In genomic region chr10:117628363-117629168, GRCm38 (mm10) we compare ENCODE assay signal across 8 mouse cellular contexts. TPM values are rescaled to one million over a fixed set of nuclear protein-coding genes. Genes with fewer than 3 reads are reported as not detected.
DNase-seq lines count a peak whose midpoint lies in the region; ATAC-seq and TF ChIP-seq lines count a peak whose summit lies in the region.

No protein-coding gene starts in this region.

- H3K9me3 ChIP-seq in kidney, embryonic 15.5 days (replicated peaks): no peaks in the 10 kb centered on the region
- H3K9me3 ChIP-seq in hindbrain, embryonic 14.5 days (ENCODE audit: control insufficient read depth, low read length): no peaks in the 10 kb centered on the region
- H3K9me3 ChIP-seq in midbrain, embryonic 15.5 days: no peaks in the 10 kb centered on the region

- peak overlapping the region; percentile 34 for H3K9ac ChIP-seq in kidney, embryonic 15.5 days
- H3K9ac ChIP-seq in hindbrain, embryonic 14.5 days: peak overlapping the region; percentile 40; the same call in 1 of the 2 replicates
- no peak overlapping the region for H3K9ac ChIP-seq in midbrain, embryonic 15.5 days

- H3K27me3 ChIP-seq in kidney, embryonic 15.5 days: peaks cover 21% of the 10 kb centered on the region
- peaks cover 53% of the 10 kb centered on the region for H3K27me3 ChIP-seq in hindbrain, embryonic 14.5 days (ENCODE audit: control insufficient read depth, insufficient read depth, low read length)
- H3K27me3 ChIP-seq in midbrain, embryonic 15.5 days (replicated peaks): peaks cover 54% of the 10 kb centered on the region

- no peaks in the 10 kb centered on the region for H3K36me3 ChIP-seq in kidney, embryonic 15.5 days
- no peaks in the 10 kb centered on the region for H3K36me3 ChIP-seq in hindbrain, embryonic 14.5 days (replicated peaks; ENCODE audit: control insufficient read depth, insufficient read depth)
- H3K36me3 ChIP-seq in midbrain, embryonic 15.5 days (replicated peaks): no peaks in the 10 kb centered on the region

- H3K4me3 ChIP-seq in kidney, embryonic 15.5 days (replicated peaks): peak overlapping the region; percentile 72
- H3K4me3 ChIP-seq in cortical plate, adult 2 months (ENCODE audit: insufficient read depth, low read length): peak overlapping the region; percentile 30; the same call in 1 of the 2 replicates
- peak overlapping the region; percentile 50 for H3K4me3 ChIP-seq in hindbrain, embryonic 14.5 days (replicated peaks; ENCODE audit: low read length)
- peak overlapping the region; percentile 48 for H3K4me3 ChIP-seq in midbrain, embryonic 15.5 days

- WGBS in kidney, embryonic 15.5 days: 3% methylated on average over 25 of the region's 25 CpGs
- 3% methylated on average over 25 of the region's 25 CpGs for WGBS in hindbrain, embryonic 14.5 days
- 1% methylated on average over 25 of the region's 25 CpGs for WGBS in midbrain, embryonic 15.5 days

- peak overlapping the region; percentile 81 for H3K4me2 ChIP-seq in kidney, embryonic 15.5 days
- H3K4me2 ChIP-seq in hindbrain, embryonic 14.5 days (replicated peaks): peak overlapping the region; percentile 94
- H3K4me2 ChIP-seq in midbrain, embryonic 15.5 days: peak overlapping the region; percentile 93

- peaks cover 34% of the 10 kb centered on the region for H3K4me1 ChIP-seq in kidney, embryonic 15.5 days
- no peaks in the 10 kb centered on the region for H3K4me1 ChIP-seq in cortical plate, adult 2 months (ENCODE audit: control insufficient read depth, insufficient read depth, low read length)
- peaks cover 11% of the 10 kb centered on the region; the same call in 1 of the 2 replicates for H3K4me1 ChIP-seq in hindbrain, embryonic 14.5 days (replicated peaks; ENCODE audit: control insufficient read depth, insufficient read depth, low read length)
- peaks cover 15% of the 10 kb centered on the region for H3K4me1 ChIP-seq in midbrain, embryonic 15.5 days

- peak; percentile 13; the same call in 1 of the 2 replicates for ATAC-seq in kidney, embryonic 15.5 days (replicated peaks; ENCODE audit: low FRiP score)
- no peak for ATAC-seq in hindbrain, embryonic 14.5 days (ENCODE audit: low FRiP score)
- ATAC-seq in midbrain, embryonic 15.5 days (replicated peaks): no peak; the same call in 1 of the 2 replicates

- no peak for TF ChIP-seq CTCF in cortical plate, adult 2 months (IDR thresholded peaks at IDR 0.05; ENCODE audit: extremely low read depth, insufficient read depth, low read length)

- H3K27ac ChIP-seq in kidney, embryonic 15.5 days: peak overlapping the region; percentile 1; the same call in 1 of the 2 replicates
- no peak overlapping the region for H3K27ac ChIP-seq in cortical plate, adult 2 months (ENCODE audit: insufficient read depth, low read length)
- no peak overlapping the region for H3K27ac ChIP-seq in hindbrain, embryonic 14.5 days
- no peak overlapping the region for H3K27ac ChIP-seq in midbrain, embryonic 15.5 days

- TF ChIP-seq POLR2A in cortical plate, adult 2 months (IDR thresholded peaks at IDR 0.05; ENCODE audit: extremely low read depth, insufficient read depth, low read length): no peak

- DNase-seq in kidney, adult 18-20 months: no peak
- peak; percentile 27 for DNase-seq in hindbrain, embryonic 14.5 days (ENCODE audit: low spot score)
- no peak for DNase-seq in cerebellum, adult 11-12 months
- DNase-seq in ovary, postnatal 36 days (ENCODE audit: low spot score): no peak
- no peak for DNase-seq in left cerebral cortex, adult 11 months (ENCODE audit: low spot score)

RNA-seq across cellular contexts. Expression of gene Cpm, which starts 0.7 kb away (rescaled TPM):
- 31.3 and 31.5 TPM in 2 replicates for polyA plus RNA-seq in kidney, embryonic 15.5 days (2015; fragmentation: Nextera tagmentation; extraction: Ambion mirVana)
- 6.6 and 8.0 TPM in 2 replicates for polyA plus RNA-seq in cortical plate, adult 2 months (2012; rRNA removed)
- 2.8 and 3.0 TPM in 2 replicates for polyA plus RNA-seq in hindbrain, embryonic 14.5 days (2014; fragmentation: Nextera tagmentation; extraction: Ambion mirVana)
- polyA plus RNA-seq in midbrain, embryonic 15.5 days (2015; fragmentation: Nextera tagmentation; extraction: Ambion mirVana): 5.9 and 7.1 TPM in 2 replicates
